Mouse (Mus musculus) megakaryocyte progenitor cell, adult 5-6 weeks (primary cell): ENCODE measurements around the gene Ermap. TPM values are rescaled to one million over a fixed set of nuclear protein-coding genes. Genes with fewer than 3 reads are reported as not detected.
A peak's percentile ranks its signal among the peaks of the same experiment; 100 is the strongest.

Experiments
- ATAC-seq: replicated peaks from 2 replicates; pipeline ENCODE4 v1.8.0; 2016; ENCODE audit warnings: mild to moderate bottlenecking, moderate TSS enrichment, inconsistent platforms; ENCODE audit not compliant: poor library complexity
- total RNA-seq, 2 experiments: library from RNA; stranded (forward) in 1 of 2; stranded (reverse) in 1 of 2; fragments of 157-497, 149-512 nt in 1 of 2; fragments of 200-1000 nt in 1 of 2; gene quantifications; 2 replicates each; pipeline versions ENCODE4 v1.2.3 to v1.2.4; 2015 to 2017

Ermap gene
- total RNA-seq, 2 experiments from 2014 or later: 13.3 to 48.3 TPM

DNA sequence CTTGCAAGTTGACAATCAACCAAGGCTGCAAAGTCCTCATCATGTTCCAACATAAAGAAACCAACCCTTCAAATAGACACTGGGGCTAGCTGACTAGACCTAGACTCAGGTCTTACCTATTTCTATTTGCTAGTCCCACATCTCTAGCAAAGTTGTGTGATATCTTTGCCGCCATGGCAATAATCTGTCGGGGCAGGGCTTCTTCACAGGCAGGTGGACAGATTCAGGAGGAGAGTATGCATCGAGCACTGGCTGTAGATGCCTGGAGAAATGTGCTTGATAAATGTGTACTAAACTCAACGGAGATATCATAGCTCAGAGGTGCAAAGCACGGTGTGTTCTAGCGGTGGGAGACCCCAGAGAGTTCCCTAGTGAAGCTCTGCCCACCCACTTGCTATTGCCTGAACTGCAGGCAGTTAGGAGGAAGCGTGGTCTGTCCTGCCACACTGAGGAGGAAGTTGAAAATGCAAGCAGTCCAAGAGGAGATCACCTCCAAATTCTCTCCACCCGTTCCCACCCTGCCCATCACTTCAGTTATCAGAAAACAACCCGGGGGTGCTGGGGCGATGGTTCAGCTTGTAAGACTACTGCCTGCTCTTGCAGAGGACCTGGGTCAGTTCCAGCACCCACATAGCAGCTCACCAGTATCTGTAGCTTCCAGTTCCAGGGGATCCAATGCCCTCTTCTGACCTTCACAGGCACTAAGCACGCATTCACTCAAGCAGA lies 1.6 kb downstream of the Ermap start:
- peak; percentile 53 for ATAC-seq

- no peak for ATAC-seq
Measured at GRCm38 (mm10) chr4:119185771-119186170, 4.0 kb downstream of the Ermap start.

GRCm38 (mm10) chr4:119183525-119183924 lies 6.3 kb downstream of the Ermap start:
- no peak for ATAC-seq

- peak; percentile 57 for ATAC-seq
Measured at GRCm38 (mm10) chr4:119181456-119181855, 8.4 kb downstream of the Ermap start.

GRCm38 (mm10) chr4:119180133-119180707 lies 9.6 kb downstream of the Ermap start:
- no peak for ATAC-seq

GRCm38 (mm10) chr4:119178331-119178730 lies 11.5 kb downstream of the Ermap start:
- no peak for ATAC-seq

- ATAC-seq: no peak
Measured at GRCm38 (mm10) chr4:119177702-119178101, 12.1 kb downstream of the Ermap start.

DNA sequence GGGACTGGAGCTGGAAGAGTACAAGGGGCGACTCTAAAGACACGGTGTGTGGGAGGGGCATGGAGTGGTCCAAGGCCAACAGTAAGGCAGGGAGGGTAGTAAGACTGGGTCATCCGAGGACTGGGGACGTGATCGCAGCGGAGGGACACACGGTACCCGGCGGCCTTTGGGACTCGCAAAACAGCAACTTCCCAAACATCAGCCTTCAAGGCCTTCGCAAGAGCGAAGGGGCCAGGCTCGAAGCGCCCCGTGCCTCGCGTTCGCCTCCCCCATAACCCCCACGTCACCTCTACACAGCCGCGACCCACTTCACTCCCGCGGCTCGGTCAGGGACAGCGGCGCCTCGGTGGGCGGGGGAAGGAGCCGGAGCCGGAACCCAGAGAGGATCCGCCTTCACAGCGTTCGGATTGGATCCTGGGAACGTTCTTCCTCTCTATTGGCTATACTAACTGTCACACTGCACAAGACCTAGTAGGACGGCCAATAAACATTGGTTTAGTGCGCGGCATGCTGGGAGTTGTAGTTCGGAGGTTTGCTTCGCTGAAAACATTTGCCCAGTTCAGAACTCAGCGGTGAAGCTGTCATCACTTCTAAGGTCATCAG lies 15.9 kb downstream of the Ermap start, which contains the start of gene Zfp691:
Gene Zfp691 (minus strand): TSS at position 345 of the 603 bp plus-strand sequence.
- peak; percentile 98 for ATAC-seq

GRCm38 (mm10) chr4:119172919-119173650 lies 16.7 kb downstream of the Ermap start:
- ATAC-seq: no peak

GRCm38 (mm10) chr4:119167663-119168062 lies 22.1 kb downstream of the Ermap start:
- peak; percentile 96 for ATAC-seq

DNA sequence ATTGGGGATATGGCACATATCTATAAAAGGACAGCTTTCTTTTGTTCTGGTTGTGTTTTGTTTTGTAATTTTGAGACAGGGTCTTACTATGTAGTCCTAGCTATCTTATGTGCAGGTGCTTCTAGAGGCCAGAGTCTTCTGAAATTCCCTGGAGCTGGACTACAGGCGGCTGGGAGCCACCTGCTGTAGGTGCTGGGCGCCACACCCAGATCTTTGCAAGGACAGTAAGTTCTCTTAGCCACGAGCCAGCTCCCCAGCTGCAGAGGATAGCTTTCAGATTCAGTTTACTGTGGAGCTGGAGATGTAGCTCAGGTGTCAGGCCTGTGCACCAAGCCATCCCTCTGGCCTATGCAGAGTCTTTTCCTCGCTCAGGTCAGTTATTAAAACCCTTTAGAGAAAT lies 22.7 kb downstream of the Ermap start:
- no peak for ATAC-seq

GRCm38 (mm10) chr4:119165916-119166315 lies 23.9 kb downstream of the Ermap start:
- no peak for ATAC-seq

- peak; percentile 33; the same call in 1 of the 2 replicates for ATAC-seq
Measured at GRCm38 (mm10) chr4:119162990-119163389, 26.8 kb downstream of the Ermap start.

GRCm38 (mm10) chr4:119161358-119161757 lies 28.5 kb downstream of the Ermap start:
- no peak for ATAC-seq

GRCm38 (mm10) chr4:119157891-119158290 lies 31.9 kb downstream of the Ermap start:
- no peak for ATAC-seq

- ATAC-seq: peak; percentile 80
Measured at GRCm38 (mm10) chr4:119157186-119157585, 32.6 kb downstream of the Ermap start.

GRCm38 (mm10) chr4:119148741-119149140 lies 41.1 kb downstream of the Ermap start:
- no peak for ATAC-seq

GRCm38 (mm10) chr4:119147347-119147746 lies 42.5 kb downstream of the Ermap start:
- no peak for ATAC-seq

DNA sequence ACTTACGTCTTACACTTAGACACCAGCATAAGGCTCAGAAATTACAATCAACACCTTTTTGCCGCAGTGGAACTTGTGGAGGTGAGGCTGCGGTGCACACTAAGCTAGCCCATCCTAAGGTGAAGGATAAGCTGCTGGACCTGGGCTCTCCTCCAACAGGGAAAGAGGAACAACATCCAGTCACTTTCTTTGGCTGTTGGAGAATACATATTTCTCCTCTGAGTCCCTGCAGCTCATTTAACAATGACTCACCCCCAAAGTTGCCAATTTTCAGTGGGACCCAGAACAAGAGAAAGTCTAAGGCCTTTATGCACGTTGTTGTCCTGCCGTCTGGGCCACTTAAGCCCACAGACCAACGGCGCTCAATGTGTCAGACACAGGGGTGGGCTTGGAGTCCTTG lies 43.0 kb downstream of the Ermap start:
- ATAC-seq: no peak

GRCm38 (mm10) chr4:119142230-119142871 lies 47.5 kb downstream of the Ermap start:
- peak; percentile 85 for ATAC-seq

GRCm38 (mm10) chr4:119141191-119141590 lies 48.6 kb downstream of the Ermap start:
- ATAC-seq: no peak
